Mouse (Mus musculus): ENCODE measurements around the gene Fos.

The Fos gene

DNA sequence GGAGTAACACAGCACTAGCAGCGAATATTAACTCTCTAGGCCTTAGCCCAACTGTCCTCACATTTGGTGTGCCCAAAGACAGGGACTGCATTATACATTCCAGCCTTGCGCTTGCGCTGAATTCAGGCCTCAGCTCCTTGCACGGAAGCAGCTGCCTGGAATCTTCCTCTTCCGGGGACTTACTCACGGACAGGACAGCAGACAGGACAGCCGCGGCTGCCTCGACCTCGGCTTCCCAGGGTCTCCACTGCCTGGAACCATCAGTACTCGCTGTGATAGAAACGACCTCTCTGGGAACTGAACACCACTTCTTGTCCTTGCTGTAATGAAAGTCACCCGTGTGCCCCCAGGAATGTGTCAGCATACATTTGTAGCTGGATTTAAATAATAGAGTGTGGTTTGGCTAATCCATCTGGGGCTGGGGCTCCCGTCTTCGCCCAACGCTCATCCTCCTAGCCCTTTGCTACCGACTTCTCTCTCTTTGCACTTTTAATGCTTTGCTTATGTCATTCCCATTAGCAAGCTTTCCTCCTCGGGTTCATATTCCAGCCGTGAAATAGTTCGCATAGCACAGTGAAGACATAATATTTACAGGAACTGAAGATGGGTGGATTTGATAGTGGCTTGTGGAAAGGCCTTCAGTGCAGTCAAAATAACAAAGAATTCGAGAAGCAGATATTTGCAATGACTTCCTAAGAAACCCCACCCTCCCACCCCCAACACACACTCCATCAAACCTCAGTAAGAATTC, 11.6 kb upstream of the Fos start:
- no peak for DNase-seq (ENCODE audit: low spot score)

GRCm38 (mm10) chr12:85462802-85463201, 10.9 kb upstream of the Fos start:
- no peak for DNase-seq (ENCODE audit: low spot score)

DNA sequence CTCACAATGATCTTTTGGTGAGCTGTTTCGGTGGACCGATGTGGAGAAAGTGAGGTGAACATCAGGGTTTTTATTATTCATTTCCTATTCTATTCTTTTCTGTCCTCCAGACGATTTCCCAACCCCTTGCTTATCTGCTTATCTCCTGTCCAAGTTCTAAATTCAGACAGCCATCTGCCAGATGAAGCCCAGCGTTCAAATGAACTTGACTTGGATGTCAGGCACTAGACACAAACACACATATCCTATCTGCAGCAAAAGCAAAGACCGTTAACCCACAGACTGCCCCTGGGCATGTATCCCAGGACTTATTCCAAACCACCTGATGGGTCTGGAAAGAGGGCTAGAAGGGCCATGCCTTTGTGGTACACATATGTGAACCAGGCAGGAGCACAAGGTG, 9.3 kb upstream of the Fos start:
- DNase-seq (ENCODE audit: low spot score): no peak

GRCm38 (mm10) chr12:85464902-85465301, 8.8 kb upstream of the Fos start:
- no peak for DNase-seq (ENCODE audit: low spot score)

GRCm38 (mm10) chr12:85467854-85468253, 5.8 kb upstream of the Fos start:
- DNase-seq (ENCODE audit: low spot score): no peak

- DNase-seq (ENCODE audit: low spot score): no peak
Measured at GRCm38 (mm10) chr12:85468666-85469065, 5.0 kb upstream of the Fos start.

DNA sequence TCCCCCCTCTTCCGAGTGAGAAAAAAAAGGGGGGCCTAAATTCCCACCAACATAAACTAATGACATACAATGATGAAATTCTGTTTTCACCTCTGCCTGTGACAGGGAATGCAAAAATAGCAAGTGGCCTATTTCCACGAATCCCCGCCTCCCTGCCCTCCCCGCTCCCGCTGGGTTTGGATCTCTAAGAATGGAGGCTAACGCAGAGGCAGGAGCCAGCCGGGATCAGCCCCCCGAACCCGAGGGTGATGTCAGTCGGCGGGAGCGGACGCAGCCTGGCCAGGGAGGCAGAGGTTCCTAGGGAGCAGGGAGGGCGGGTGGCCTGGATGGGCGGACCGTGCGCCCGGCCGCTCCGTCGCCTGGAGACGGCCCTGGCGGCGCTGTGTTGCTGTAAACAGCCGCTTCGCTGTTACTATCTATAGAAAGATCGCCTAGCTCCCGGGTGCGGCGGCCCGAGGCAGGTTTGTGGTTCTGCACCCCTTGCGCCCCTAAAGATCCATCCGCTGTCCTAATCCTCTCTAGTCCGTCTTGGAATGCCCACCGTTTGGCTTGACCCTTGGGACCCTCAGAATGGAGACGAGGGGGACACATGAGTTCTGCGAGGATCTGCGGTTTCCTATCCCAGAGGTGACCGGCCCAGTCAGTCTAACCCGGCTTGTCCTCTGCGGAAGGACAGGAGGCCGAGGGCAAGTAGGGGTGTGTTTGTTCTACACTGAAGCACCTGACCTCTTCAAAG, 1.6 kb upstream of the Fos start:
- DNase-seq (ENCODE audit: low spot score): peak; percentile 77

DNA sequence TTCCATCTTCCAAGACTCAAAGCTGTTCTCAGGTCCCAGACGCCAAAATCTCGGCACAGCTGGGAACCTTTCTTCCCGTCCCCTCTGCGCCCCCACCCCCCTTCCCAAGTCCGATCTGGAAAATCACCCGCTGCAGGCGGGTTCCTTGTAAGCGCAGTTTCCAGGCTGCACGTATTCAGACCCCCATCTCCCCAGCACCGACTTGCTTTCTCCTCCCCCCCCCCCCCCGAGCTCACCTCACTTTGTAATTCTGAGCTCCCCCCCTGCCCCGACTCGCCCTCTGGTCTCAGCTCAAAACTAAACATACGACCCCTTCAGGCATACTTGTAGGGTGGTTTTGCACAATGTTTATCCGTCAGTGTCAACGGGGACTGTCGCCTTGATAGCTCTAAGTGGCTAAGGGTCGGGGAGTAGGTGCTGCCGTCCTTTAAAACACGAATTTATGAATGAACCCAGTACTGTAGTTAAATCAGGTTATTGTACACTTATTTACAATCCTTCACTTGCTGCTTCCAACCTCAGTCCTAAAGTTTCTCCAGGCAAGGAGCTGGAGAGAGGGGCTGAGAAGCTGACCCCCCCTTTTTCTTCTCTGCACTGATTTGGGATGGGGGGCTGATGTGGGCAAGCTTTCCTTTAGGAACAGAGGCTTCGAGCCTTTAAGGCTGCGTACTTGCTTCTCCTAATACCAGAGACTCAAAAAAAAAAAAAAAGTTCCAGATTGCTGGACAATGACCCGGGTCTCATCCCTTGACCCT, 857 bp upstream of the Fos start:
- DNase-seq (ENCODE audit: low spot score): no peak

DNA sequence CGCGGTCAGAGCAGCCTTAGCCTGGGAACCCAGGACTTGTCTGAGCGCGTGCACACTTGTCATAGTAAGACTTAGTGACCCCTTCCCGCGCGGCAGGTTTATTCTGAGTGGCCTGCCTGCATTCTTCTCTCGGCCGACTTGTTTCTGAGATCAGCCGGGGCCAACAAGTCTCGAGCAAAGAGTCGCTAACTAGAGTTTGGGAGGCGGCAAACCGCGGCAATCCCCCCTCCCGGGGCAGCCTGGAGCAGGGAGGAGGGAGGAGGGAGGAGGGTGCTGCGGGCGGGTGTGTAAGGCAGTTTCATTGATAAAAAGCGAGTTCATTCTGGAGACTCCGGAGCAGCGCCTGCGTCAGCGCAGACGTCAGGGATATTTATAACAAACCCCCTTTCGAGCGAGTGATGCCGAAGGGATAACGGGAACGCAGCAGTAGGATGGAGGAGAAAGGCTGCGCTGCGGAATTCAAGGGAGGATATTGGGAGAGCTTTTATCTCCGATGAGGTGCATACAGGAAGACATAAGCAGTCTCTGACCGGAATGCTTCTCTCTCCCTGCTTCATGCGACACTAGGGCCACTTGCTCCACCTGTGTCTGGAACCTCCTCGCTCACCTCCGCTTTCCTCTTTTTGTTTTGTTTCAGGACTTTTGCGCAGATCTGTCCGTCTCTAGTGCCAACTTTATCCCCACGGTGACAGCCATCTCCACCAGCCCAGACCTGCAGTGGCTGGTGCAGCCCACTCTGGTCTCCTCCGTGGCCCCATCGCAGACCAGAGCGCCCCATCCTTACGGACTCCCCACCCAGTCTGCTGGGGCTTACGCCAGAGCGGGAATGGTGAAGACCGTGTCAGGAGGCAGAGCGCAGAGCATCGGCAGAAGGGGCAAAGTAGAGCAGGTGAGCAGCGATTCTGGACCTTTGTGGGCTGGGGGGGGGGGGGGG, 875 bp downstream of the Fos start:
- no peak for DNase-seq (ENCODE audit: low spot score)

GRCm38 (mm10) chr12:85475232-85475919, 1.7 kb downstream of the Fos start:
- no peak for DNase-seq (ENCODE audit: low spot score)

GRCm38 (mm10) chr12:85475920-85476828, 2.5 kb downstream of the Fos start:
- DNase-seq (ENCODE audit: low spot score): no peak

DNA sequence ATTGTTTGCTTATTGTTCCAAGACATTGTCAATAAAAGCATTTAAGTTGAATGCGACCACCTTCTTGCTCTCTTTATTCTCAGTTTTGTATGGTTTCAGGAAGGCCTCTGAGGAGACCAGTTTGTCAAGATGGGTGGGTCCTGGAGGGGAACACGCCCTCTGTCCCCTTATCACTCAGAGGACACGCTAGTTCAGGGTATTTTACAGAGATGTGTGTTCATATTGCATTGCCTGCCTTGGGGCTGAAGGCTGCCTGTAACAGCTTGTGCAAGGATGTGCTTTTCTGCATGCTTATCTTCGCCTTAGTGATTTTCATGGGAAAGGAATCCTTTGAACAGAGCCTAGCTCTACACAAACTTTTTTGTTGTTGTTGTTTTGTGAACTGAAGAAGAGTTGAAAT, 3.5 kb downstream of the Fos start:
- DNase-seq (ENCODE audit: low spot score): no peak

DNA sequence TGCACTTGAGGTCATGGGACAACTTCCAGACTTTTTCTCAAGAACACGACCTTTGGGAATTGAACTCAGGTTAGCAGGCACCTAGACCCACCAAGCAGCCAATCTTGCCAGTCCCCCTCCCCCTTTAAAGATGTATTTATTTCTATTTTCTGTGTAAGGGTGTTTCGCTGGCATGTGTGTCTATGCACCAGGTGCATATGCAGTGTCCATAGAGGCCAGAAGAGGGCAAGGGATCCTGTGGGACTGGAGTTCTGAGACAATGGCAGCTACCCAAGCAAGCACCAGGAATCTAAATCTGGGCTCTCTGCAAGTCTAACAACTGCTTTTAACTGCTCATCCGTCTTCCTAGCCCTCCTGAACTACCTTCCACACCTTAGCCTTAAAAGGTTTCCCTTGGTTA, 4.1 kb downstream of the Fos start:
- DNase-seq (ENCODE audit: low spot score): no peak

GRCm38 (mm10) chr12:85478696-85479095, 5.0 kb downstream of the Fos start:
- DNase-seq (ENCODE audit: low spot score): no peak

GRCm38 (mm10) chr12:85479190-85479589, 5.5 kb downstream of the Fos start:
- no peak for DNase-seq (ENCODE audit: low spot score)

- no peak for DNase-seq (ENCODE audit: low spot score)
Measured at GRCm38 (mm10) chr12:85483155-85483554, 9.5 kb downstream of the Fos start.

- no peak for DNase-seq (ENCODE audit: low spot score)
Measured at GRCm38 (mm10) chr12:85484655-85485054, 11.0 kb downstream of the Fos start.

DNA sequence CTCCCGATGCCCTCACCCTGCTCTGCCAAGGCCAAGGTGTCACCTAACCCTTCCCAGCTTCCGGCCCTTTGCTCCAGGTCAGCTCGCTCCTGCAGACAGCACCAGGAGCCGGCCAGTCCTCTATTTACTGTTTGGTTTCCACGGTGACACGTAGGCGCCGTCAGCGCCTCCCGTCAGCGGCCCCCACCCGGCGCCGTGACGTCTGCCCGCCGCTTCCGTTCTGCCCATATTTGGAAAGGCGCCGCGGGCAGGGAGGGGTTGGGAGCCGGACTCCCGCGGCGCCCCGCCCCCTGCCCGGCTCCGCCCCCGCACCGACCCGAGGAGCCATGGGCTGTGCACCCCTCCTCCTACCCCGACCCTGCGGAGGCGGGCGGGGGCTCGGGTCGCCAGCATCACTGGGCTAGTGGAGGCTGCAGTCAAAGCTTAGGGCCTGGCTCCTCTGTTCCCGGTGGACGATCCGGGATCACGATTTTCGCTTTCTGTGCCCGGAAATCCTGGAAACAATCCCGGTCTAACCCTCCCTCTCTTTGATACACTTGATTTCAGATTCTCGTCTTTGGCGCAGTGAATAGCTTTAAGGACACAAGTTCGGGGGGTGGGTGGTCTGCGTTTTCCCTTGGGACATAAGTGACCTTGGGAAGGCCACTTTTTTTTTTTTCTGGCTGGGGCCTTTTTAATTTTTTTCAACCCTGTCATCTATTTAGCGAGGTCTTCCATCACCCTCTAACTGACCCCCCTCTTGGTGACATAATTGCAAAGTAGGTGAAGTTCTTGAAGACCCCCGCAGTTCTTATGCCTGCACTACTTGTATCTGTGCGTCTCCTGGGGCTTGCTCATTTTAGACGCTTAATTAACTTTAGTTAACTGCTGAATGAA, 12.4 kb downstream of the Fos start:
- DNase-seq (ENCODE audit: low spot score): peak; percentile 93

- no peak for DNase-seq (ENCODE audit: low spot score)
Measured at GRCm38 (mm10) chr12:85486766-85487069, 13.0 kb downstream of the Fos start.
